8 mouse cellular contexts compared by ENCODE assay signal in the genomic region with DNA sequence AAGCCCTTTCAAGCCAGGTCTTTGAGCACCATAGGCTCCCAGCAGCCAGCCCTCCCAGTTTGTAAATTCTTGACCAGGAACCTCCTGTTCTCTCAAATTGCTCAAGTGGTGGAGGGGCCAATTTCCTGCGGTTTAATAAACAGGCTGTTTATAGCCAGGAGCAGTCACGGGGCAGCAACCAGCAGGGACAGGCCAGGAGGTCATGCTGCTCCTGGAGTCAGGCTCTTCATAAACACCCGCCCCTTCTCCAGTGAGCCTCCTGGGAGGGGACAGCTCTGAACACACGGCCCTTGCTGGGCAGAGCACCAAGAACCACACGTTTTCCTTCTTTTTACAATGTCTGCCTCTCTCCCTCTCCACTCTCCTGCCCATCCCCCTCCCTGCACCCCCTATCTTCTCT. TPM values are rescaled to one million over a fixed set of nuclear protein-coding genes. Genes with fewer than 3 reads are reported as not detected.
A peak's percentile ranks its signal among the peaks of the same experiment; 100 is the strongest.
DNase-seq lines count a peak whose midpoint lies in the region; ATAC-seq and TF ChIP-seq lines count a peak whose summit lies in the region.

No protein-coding gene starts in this region.

- DNase-seq in gastrocnemius, adult 18-20 months (ENCODE audit: low spot score): peak; percentile 88
- DNase-seq in testis, postnatal 10 days (ENCODE audit: low spot score): peak; percentile 63
- DNase-seq in thymus, postnatal 14 days: no peak
- DNase-seq in thymus, postnatal 36 days: no peak
- DNase-seq in layer of hippocampus, adult 11-12 months (ENCODE audit: low spot score): no peak

- 16% methylated on average over 5 of the region's 5 CpGs for WGBS in bone marrow, adult 2 months
- WGBS in intestine, embryonic 16.5 days: 15% methylated on average over 5 of the region's 5 CpGs
- 19% methylated on average over 5 of the region's 5 CpGs for WGBS in liver, embryonic 15.5 days (ENCODE audit: insufficient replicate concordance)

- no peaks in the 10 kb centered on the region for H3K27me3 ChIP-seq in intestine, embryonic 16.5 days (replicated peaks; ENCODE audit: control insufficient read depth, insufficient read depth, low read length)
- no peaks in the 10 kb centered on the region for H3K27me3 ChIP-seq in liver, embryonic 15.5 days

- H3K27ac ChIP-seq in bone marrow, adult 2 months (ENCODE audit: control insufficient read depth, insufficient read depth, low read depth, low read length, poor library complexity): peak overlapping the region; percentile 78
- peak overlapping the region; percentile 85 for H3K27ac ChIP-seq in intestine, embryonic 16.5 days (ENCODE audit: low read length)
- no peak overlapping the region; the same call in none of the 2 replicates for H3K27ac ChIP-seq in liver, embryonic 15.5 days (replicated peaks)

- no peak overlapping the region for H3K4me3 ChIP-seq in bone marrow, adult 2 months (replicated peaks; ENCODE audit: control insufficient read depth, low read depth, low read length)
- H3K4me3 ChIP-seq in intestine, embryonic 16.5 days (ENCODE audit: low read length): no peak overlapping the region
- H3K4me3 ChIP-seq in liver, embryonic 15.5 days (replicated peaks): no peak overlapping the region

- H3K4me1 ChIP-seq in bone marrow, adult 2 months (ENCODE audit: control insufficient read depth, insufficient read depth, low read length): peaks cover 6% of the 10 kb centered on the region; the same call in 1 of the 2 replicates
- peaks cover 18% of the 10 kb centered on the region for H3K4me1 ChIP-seq in intestine, embryonic 16.5 days (ENCODE audit: control insufficient read depth, insufficient read depth, low read length)
- peaks cover 29% of the 10 kb centered on the region for H3K4me1 ChIP-seq in liver, embryonic 15.5 days (replicated peaks)

- no peaks in the 10 kb centered on the region for H3K36me3 ChIP-seq in intestine, embryonic 16.5 days (ENCODE audit: control insufficient read depth, insufficient read depth, low read length)
- no peaks in the 10 kb centered on the region for H3K36me3 ChIP-seq in liver, embryonic 15.5 days (replicated peaks)

- no peaks in the 10 kb centered on the region for H3K9me3 ChIP-seq in intestine, embryonic 16.5 days (ENCODE audit: control insufficient read depth, low read length)
- H3K9me3 ChIP-seq in liver, embryonic 15.5 days (replicated peaks): no peaks in the 10 kb centered on the region

- no peak overlapping the region for H3K4me2 ChIP-seq in intestine, embryonic 16.5 days (ENCODE audit: low read depth, low read length)
- H3K4me2 ChIP-seq in liver, embryonic 15.5 days: no peak overlapping the region; the same call in 1 of the 2 replicates

- TF ChIP-seq CTCF in bone marrow, adult 2 months (IDR thresholded peaks at IDR 0.05; ENCODE audit: control insufficient read depth, insufficient read depth, low read length): no peak

- peak; percentile 84 for ATAC-seq in intestine, embryonic 16.5 days
- peak; percentile 62 for ATAC-seq in liver, embryonic 15.5 days (ENCODE audit: insufficient read depth)

- no peak overlapping the region for H3K9ac ChIP-seq in intestine, embryonic 16.5 days (ENCODE audit: low read depth, low read length)
- H3K9ac ChIP-seq in liver, embryonic 15.5 days: no peak overlapping the region

- TF ChIP-seq POLR2A in bone marrow, adult 2 months (IDR thresholded peaks at IDR 0.05; ENCODE audit: borderline replicate concordance, control insufficient read depth, low read depth, low read length): no peak

RNA-seq across cellular contexts. Expression of a gene that starts 17.3 kb away (rescaled TPM):
- polyA plus RNA-seq in bone marrow, adult 2 months (2011; ENCODE audit: insufficient read depth, insufficient read length, low replicate concordance, missing spikeins): 86.6 and 132 TPM in 2 replicates
- total RNA-seq in gastrocnemius, adult 18-20 months (2021): 100 to 1,000 TPM in 1 of 2 experiments, 10 to 100 TPM in 1; 98.9 to 187 TPM
- polyA plus RNA-seq in intestine, embryonic 16.5 days (2015; fragmentation: Nextera tagmentation; extraction: Ambion mirVana): 511 and 784 TPM in 2 replicates
- 43.1 and 43.3 TPM in 2 replicates for polyA plus RNA-seq in liver, embryonic 15.5 days (2015; fragmentation: Nextera tagmentation; extraction: Ambion mirVana)

RNA-seq across cellular contexts. Expression of a gene that starts 18.8 kb away (rescaled TPM):
- polyA plus RNA-seq in bone marrow, adult 2 months (2011; ENCODE audit: insufficient read depth, insufficient read length, low replicate concordance, missing spikeins): 192 and 249 TPM in 2 replicates
- total RNA-seq in gastrocnemius, adult 18-20 months (2021): 100 to 1,000 TPM; 192 to 203 TPM
- 674 and 732 TPM in 2 replicates for polyA plus RNA-seq in intestine, embryonic 16.5 days (2015; fragmentation: Nextera tagmentation; extraction: Ambion mirVana)
- 305 and 377 TPM in 2 replicates for polyA plus RNA-seq in liver, embryonic 15.5 days (2015; fragmentation: Nextera tagmentation; extraction: Ambion mirVana)

RNA-seq across cellular contexts. Expression of a gene that starts 24.2 kb away (rescaled TPM):
- polyA plus RNA-seq in bone marrow, adult 2 months (2011; ENCODE audit: insufficient read depth, insufficient read length, low replicate concordance, missing spikeins): 2.2 and 11.4 TPM in 2 replicates
- total RNA-seq in gastrocnemius, adult 18-20 months (2021): 10 to 100 TPM; 18.6 to 19.1 TPM
- 9.7 and 12.7 TPM in 2 replicates for polyA plus RNA-seq in intestine, embryonic 16.5 days (2015; fragmentation: Nextera tagmentation; extraction: Ambion mirVana)
- polyA plus RNA-seq in liver, embryonic 15.5 days (2015; fragmentation: Nextera tagmentation; extraction: Ambion mirVana): 2.6 and 4.1 TPM in 2 replicates

Comparison
In these comparisons a context has a peak if more than half of its experiments do, and no peak if none do; other contexts are left out.
1. DNase-seq: peak in gastrocnemius, adult 18-20 months (single experiment) and testis, postnatal 10 days (single experiment); none in thymus, postnatal 14 days (single experiment), thymus, postnatal 36 days (0 of 2) and layer of hippocampus, adult 11-12 months (single experiment).